Mouse (Mus musculus): ENCODE results near the gene Gm21188.
"Not testable (repeated sequence)": the region's sequence is repeated elsewhere in the genome, so short reads cannot be mapped to it uniquely, and the experiment has no call there.

DNA sequence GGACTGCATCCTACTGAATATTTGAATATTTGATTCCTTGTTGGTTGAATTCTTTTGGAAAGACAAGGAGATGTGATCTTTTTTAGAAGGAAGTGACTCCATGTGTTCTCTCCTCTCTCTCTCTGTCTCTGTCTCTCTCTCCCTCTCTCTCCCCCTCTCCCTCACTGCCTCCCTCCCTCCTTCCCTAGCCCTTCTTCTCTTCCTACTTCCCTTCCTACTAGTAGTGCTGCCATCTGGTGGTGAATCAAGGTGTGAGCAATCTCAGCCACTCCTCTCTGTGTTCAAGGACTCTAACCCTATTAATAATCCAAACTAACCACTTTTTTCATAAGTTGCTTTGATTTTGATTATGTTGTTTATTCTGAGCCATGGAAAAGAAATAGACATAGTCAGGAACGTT, 30.5 kb downstream of the Gm21188 start:
- TF ChIP-seq CTCF (conservative IDR thresholded peaks at IDR 0.05; ENCODE audit: low read length); POU5F1 (IDR thresholded peaks at IDR 0.05; ENCODE audit: borderline replicate concordance, low read length): not testable (repeated sequence)

All from E14TG2a.4 (cell line).